Mouse (Mus musculus) intestine, embryonic 16.5 days (tissue): ENCODE measurements around the gene Nudt17. TPM values are rescaled to one million over a fixed set of nuclear protein-coding genes. Genes with fewer than 3 reads are reported as not detected.
"Not testable (repeated sequence)": the region's sequence is repeated elsewhere in the genome, so short reads cannot be mapped to it uniquely, and the experiment has no call there.

ENCODE experiments used
- ATAC-seq: fragments of 200-750 bp; cut with Nextera tagmentation; 2 replicates; pipeline ENCODE4 v1.8.0; 2017; ENCODE audit warnings: moderate TSS enrichment, moderate library complexity
- H3K27ac ChIP-seq: fragments of 300-500 bp; sonication (generic); 2 replicates; pipeline ENCODE4 v1.5.1; 2014; ENCODE audit warnings: mild to moderate bottlenecking, low read length
- H3K27me3 ChIP-seq: fragments of 300-500 bp; sonication (generic); replicated peaks from 2 replicates; pipeline ENCODE4 v1.6.1; 2014; ENCODE audit warnings: low read length, control low read depth, mixed read lengths; ENCODE audit not compliant: control insufficient read depth, insufficient read depth
- H3K36me3 ChIP-seq: fragments of 300-500 bp; sonication (generic); 2 replicates; pipeline ENCODE4 v1.6.1; 2014; ENCODE audit warnings: low read length, control low read depth; ENCODE audit not compliant: control insufficient read depth, insufficient read depth
- H3K4me1 ChIP-seq: fragments of 300-500 bp; sonication (generic); 2 replicates; pipeline ENCODE4 v1.6.1; 2014; ENCODE audit warnings: low read length, control low read depth, mixed read lengths; ENCODE audit not compliant: control insufficient read depth, insufficient read depth
- H3K4me2 ChIP-seq: fragments of 300-500 bp; sonication (generic); 2 replicates; pipeline ENCODE4 v1.6.1; 2014; ENCODE audit warnings: low read depth, low read length, control low read depth
- H3K4me3 ChIP-seq: fragments of 300-500 bp; sonication (generic); 2 replicates; pipeline ENCODE4 v1.5.1; 2014; ENCODE audit warnings: mild to moderate bottlenecking, low read length
- H3K9ac ChIP-seq: fragments of 300-500 bp; sonication (generic); 2 replicates; pipeline ENCODE4 v1.6.1; 2014; ENCODE audit warnings: low read depth, low read length
- H3K9me3 ChIP-seq: fragments of 300-500 bp; sonication (generic); 2 replicates; pipeline ENCODE4 v1.6.1; 2016; ENCODE audit warnings: low read length, control low read depth; ENCODE audit not compliant: control insufficient read depth
- WGBS: fragments of 180-500 bp; shearing (Covaris S2); extraction: QIAGEN DNeasy Blood & Tissue Kit; methylation state at CpG from one replicate; pipeline ENCODE4 v1.1.7; 2014; 5-methylcytosine and 5-hydroxymethylcytosine counted together
- polyA plus RNA-seq: library from polyadenylated mRNA; unstranded; fragments of >200 nt; fragmentation: Nextera tagmentation; extraction: Ambion mirVana; gene quantifications from 2 replicates; pipeline ENCODE4 v1.2.1, GENCODE M21; 2015

Nudt17 gene
- polyA plus RNA-seq: 5.6 and 6.2 TPM in 2 replicates

DNA sequence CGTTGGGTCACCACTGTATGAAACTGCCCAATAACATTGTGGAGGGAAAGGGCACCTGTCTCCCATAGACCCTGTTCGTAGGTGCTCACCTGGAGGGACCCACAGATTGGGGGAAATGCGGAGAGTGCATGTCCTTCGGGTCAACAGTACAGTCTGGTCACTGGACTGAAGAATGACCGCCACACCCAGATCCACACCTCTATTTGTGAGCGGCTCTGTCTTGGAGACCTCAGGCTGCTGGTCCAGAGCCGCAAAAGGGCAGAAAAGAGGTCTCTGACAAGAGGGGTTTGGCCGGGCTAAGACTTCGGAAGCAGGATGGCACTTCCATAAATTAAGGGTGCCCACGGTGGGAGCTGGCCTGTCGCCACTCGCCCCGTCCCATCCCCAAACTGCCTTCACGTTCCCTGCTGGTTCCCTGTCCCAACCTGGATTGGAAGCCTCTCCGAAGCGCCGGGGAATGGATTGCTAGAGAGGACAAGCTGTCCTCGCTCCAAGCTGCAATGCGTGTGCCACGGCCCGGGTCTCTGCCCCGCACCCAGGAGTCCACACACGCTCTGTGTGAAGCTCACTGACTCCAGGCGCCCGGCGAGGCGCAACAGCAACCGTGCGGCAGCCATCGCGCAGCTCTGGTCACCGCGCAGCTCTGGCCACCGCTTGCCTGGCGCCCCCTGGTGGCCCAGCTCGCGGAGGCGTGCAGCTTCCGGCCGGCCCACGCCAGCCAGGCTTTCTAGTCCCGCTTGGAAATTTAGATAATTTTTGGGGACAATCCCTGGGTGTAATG lies at the start of gene Nudt17:
Gene Nudt17, minus strand, starts transcription at position 660 of the 781 bp plus-strand sequence.
- 5% methylated on average over 42 of the region's 42 CpGs for WGBS
- peak; percentile 91 for ATAC-seq
- no peaks in the 10 kb centered on the region for H3K4me1 ChIP-seq
- peak within 1 kb of the TSS; percentile 95 for H3K4me2 ChIP-seq
- H3K36me3 ChIP-seq: peaks cover 14% of the 10 kb centered on the region
- no peaks in the 10 kb centered on the region for H3K27me3 ChIP-seq
- H3K9me3 ChIP-seq: no peaks in the 10 kb centered on the region
- peak within 1 kb of the TSS; percentile 75 for H3K9ac ChIP-seq
- H3K4me3 ChIP-seq: peak within 1 kb of the TSS; percentile 61
- H3K27ac ChIP-seq: no peak within 1 kb of the TSS

DNA sequence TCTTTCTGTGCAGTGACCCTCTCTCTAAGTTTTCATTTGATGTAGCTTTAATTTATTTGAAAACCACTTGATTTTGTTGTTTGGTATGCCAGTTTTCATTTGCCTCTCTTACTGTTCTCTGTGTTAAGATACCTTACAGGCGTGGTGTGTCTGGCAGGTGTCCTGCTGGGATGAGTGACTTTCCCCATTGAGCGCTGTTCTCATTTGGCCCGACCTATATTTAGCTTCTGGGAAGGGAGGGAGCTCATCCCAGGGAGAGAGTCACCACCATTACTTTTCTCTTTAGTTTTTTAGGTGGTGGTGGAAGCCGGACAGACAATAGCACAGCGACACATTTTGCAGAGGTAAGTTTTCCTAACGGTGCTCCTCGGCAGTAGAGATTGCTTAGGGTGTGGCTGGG lies 49.3 kb upstream of the Nudt17 start:
- Histone ChIP-seq H3K9me3 (no peaks in the 10 kb centered on the region), H3K36me3 (no peaks in the 10 kb centered on the region), H3K9ac (no peak overlapping the region), H3K4me2 (no peak overlapping the region), H3K27me3 (no peaks in the 10 kb centered on the region), H3K27ac (no peak overlapping the region), H3K4me1 (no peaks in the 10 kb centered on the region), H3K4me3 (no peak overlapping the region)
- WGBS: 64% methylated on average over 7 of the region's 7 CpGs
- ATAC-seq: no peak

DNA sequence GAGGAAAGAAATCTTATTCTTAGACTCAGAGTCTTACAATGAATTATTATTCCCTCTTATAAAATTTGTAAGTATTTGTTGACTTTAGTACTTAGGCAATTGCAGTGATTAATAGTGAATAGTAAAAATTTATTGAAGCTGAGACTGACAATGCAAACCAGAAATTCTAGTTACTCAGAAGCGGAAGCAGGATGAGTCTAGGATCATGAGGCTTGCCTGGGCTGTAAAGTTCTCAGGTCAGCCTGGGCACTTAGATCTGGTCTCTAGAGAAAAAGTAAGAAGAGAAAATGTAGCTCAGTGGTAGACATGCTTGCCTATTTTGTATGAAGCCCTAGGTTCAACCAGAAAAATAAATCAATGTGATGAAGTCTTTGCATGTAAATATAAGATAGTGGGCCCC lies 47.6 kb upstream of the Nudt17 start:
- Histone ChIP-seq H3K4me1 (no peaks in the 10 kb centered on the region), H3K9ac (no peak overlapping the region), H3K4me2 (no peak overlapping the region), H3K27ac (no peak overlapping the region), H3K4me3 (no peak overlapping the region), H3K36me3 (no peaks in the 10 kb centered on the region), H3K9me3 (no peaks in the 10 kb centered on the region), H3K27me3 (no peaks in the 10 kb centered on the region)
- peak; percentile 48; the same call in 1 of the 2 replicates for ATAC-seq
- WGBS: 78% methylated on average over 1 of the region's 1 CpGs

DNA sequence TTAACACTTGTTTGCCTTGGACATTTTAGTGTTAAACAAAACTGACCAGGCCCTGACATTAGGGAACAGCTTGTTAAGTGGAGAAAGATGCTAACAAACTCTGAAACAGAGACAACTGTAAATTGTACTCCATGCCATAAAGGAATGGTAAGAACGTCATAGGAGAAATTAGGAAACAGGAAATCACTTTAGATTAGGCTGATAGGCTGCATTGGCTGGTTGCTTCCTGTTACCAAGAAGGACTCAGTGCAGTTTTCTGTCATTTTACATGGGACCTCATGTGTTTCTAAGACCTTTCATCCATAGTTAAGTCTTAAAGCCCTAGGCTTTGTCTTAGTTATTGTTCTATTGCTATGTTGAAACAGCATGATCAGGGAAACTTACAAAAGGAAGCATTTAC lies 38.5 kb upstream of the Nudt17 start:
- Histone ChIP-seq H3K4me2 (no peak overlapping the region), H3K4me1 (no peaks in the 10 kb centered on the region), H3K4me3 (no peak overlapping the region), H3K9me3 (no peaks in the 10 kb centered on the region), H3K36me3 (no peaks in the 10 kb centered on the region), H3K27me3 (no peaks in the 10 kb centered on the region), H3K9ac (no peak overlapping the region), H3K27ac (no peak overlapping the region)
- WGBS: 49% methylated on average over 1 of the region's 1 CpGs
- no peak for ATAC-seq

DNA sequence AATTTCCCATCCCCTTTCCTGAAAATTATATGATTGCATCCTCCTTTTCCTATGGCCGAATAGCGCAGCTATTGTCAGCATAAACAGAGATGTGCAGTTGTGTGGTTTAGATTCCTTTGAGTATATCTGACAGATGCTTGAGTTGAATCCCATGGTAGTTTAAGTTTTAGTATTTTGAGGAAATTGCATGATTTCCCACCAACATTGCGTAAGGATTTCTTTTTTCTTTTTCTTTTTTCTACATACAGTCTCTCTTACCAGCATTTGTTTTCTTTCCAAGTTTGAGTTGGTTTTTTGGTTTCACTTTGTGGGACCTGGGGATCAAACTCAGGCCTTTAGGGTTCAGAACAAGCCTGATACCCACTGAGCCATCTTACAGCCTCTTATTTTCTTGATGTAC lies 36.0 kb upstream of the Nudt17 start:
- Histone ChIP-seq H3K4me1 (no peaks in the 10 kb centered on the region), H3K4me2 (no peak overlapping the region), H3K27me3 (no peaks in the 10 kb centered on the region), H3K9me3 (no peaks in the 10 kb centered on the region), H3K4me3 (no peak overlapping the region), H3K36me3 (no peaks in the 10 kb centered on the region), H3K9ac (no peak overlapping the region), H3K27ac (no peak overlapping the region)
- no peak for ATAC-seq
- 97% methylated on average over 3 of the region's 3 CpGs for WGBS

DNA sequence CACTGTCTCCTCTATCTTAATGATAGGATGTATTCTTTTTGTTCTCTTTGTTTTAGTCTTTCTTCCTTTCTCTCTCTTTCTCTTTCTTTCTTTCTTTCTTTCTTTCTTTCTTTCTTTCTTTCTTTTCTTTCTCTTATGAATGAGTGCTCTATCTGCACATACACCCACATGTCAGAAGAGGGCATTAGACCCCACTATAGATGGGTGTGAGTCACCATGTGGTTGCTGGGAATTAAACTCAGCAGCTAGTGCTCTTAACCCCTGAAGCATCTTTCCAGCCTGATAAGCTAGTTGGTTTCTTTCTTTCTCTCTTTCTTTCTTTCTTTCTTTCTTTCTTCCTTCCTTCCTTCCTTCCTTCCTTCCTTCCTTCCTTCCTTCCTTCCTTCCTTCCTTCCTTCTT lies 31.9 kb upstream of the Nudt17 start:
- H3K36me3 ChIP-seq, H3K4me1 ChIP-seq, H3K9me3 ChIP-seq, H3K27ac ChIP-seq, ATAC-seq, H3K4me3 ChIP-seq, H3K4me2 ChIP-seq, H3K9ac ChIP-seq, H3K27me3 ChIP-seq: not testable (repeated sequence)

DNA sequence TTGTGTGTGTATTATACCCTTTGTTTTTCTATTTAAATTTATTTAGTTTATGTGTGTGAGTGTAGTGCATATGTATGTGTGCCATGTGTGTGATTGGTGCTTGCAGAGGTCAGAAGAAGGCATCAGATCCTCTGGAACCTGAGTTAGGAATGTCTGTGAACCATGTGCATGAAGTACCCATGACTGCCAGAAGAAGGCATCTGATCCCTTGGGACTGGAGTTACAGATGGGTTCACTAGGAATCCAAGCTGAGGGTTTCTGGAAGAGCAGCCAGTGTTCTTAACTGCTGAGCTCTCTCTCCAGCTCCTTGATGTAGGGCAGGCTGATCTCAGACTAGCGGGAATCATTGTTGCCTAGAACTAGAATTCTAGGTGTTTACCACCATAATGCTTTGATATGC lies 29.6 kb upstream of the Nudt17 start:
- Histone ChIP-seq H3K4me3 (no peak overlapping the region), H3K4me2 (no peak overlapping the region), H3K4me1 (no peaks in the 10 kb centered on the region), H3K9me3 (no peaks in the 10 kb centered on the region), H3K36me3 (no peaks in the 10 kb centered on the region), H3K9ac (no peak overlapping the region), H3K27me3 (no peaks in the 10 kb centered on the region), H3K27ac (no peak overlapping the region)
- no peak for ATAC-seq
- 78% methylated on average over 1 of the region's 1 CpGs for WGBS

DNA sequence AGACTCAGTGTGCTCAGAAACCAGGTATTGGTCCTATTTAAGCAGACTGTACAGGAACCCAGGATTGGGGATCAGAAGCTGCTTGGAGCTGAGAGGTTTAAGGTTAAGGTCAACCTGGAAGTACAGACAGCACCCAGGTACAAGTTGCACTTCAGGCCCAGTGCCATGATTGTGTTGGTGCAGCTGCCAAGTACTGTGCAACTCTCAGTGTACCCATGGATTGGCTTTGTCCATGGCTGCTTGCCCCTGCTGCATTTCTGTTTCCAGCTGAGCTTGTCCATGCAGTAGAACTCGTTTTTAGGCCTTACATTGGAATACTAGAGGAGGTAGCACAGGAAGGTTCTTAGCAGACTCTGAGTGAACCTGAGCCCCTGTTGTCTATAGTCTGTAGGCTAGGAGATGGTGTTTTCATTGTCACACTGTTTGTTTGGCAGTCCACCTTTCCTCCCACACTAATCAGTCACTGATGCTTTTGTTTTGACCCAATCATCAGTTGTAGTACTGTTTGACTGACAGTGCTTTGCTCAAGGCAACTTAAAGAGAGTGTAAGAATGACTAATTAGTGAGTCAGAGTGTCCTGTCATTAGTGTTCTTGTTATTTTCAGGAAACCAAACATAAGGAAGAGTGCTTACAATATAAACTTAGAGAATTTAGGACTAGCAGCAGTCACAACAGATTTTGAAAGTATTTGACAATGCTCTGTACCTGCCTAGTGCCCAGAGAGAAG lies 28.8 kb upstream of the Nudt17 start:
- Histone ChIP-seq H3K4me3 (no peak overlapping the region), H3K9me3 (no peaks in the 10 kb centered on the region), H3K27ac (no peak overlapping the region), H3K4me1 (no peaks in the 10 kb centered on the region), H3K27me3 (no peaks in the 10 kb centered on the region), H3K9ac (no peak overlapping the region), H3K36me3 (no peaks in the 10 kb centered on the region), H3K4me2 (no peak overlapping the region)
- ATAC-seq: no peak
- WGBS: 59% methylated on average over 1 of the region's 1 CpGs

DNA sequence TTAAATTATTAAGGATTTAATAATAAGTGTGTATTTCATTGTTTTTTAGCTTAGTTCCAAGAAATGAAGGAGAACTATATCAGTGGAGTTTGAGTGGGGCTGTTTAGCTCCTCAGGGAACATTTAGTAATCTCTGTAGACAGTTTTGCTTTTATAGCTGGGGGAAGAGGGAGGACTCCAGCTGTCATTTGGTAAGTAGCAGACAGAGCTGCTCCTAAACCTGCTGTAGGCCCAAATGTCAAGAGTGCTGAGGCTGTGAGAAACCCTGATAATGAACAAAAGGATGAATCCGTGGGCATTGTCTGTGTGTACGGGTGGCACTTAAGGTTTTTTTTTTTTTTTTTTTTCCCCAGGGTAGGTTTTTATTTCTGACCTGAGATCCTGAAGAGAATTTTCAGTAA lies 26.8 kb upstream of the Nudt17 start:
- Histone ChIP-seq H3K27ac (no peak overlapping the region), H3K9me3 (no peaks in the 10 kb centered on the region), H3K36me3 (no peaks in the 10 kb centered on the region), H3K27me3 (no peaks in the 10 kb centered on the region), H3K4me2 (no peak overlapping the region), H3K4me1 (0 out of 2 replicates have a peak, but pooled peaks cover 4% of the 10 kb centered on the region), H3K9ac (no peak overlapping the region), H3K4me3 (no peak overlapping the region)
- 84% methylated on average over 2 of the region's 2 CpGs for WGBS
- ATAC-seq: no peak
